Mouse (Mus musculus) heart, embryonic 10.5 days (tissue): ENCODE measurements around the gene Kif18b. TPM values are rescaled to one million over a fixed set of nuclear protein-coding genes. Genes with fewer than 3 reads are reported as not detected.

Source experiments
- DNase-seq: peaks from one replicate; pipeline ENCODE4 v3.0.0-alpha.2; 2017; ENCODE audit warnings: low spot score
- H3K27ac ChIP-seq: fragments of 300-500 bp; sonication (generic); 2 replicates; pipeline ENCODE4 v1.5.1; 2016; ENCODE audit warnings: mild to moderate bottlenecking
- H3K27me3 ChIP-seq: fragments of 300-500 bp; sonication (generic); 2 replicates; pipeline ENCODE4 v1.6.1; 2016; ENCODE audit warnings: mild to moderate bottlenecking; ENCODE audit not compliant: poor library complexity, insufficient read depth, severe bottlenecking
- H3K36me3 ChIP-seq: fragments of 300-500 bp; sonication (generic); 2 replicates; pipeline ENCODE4 v1.6.1; 2016; ENCODE audit warnings: mild to moderate bottlenecking, moderate library complexity
- H3K4me1 ChIP-seq: fragments of 300-500 bp; sonication (generic); 2 replicates; pipeline ENCODE4 v1.6.1; 2016; ENCODE audit warnings: mild to moderate bottlenecking
- H3K4me3 ChIP-seq: fragments of 300-500 bp; sonication (generic); 2 replicates; pipeline ENCODE4 v1.5.1; 2016; ENCODE audit warnings: mild to moderate bottlenecking, moderate library complexity
- H3K9me3 ChIP-seq: fragments of 300-500 bp; sonication (generic); 2 replicates; pipeline ENCODE4 v1.6.1; 2016; ENCODE audit warnings: mild to moderate bottlenecking, moderate library complexity
- WGBS: fragments of 180-500 bp; shearing (Covaris S2); methylation state at CpG from one replicate; pipeline ENCODE4 v1.1.7; 2016; 5-methylcytosine and 5-hydroxymethylcytosine counted together
- polyA plus RNA-seq: library from polyadenylated mRNA; unstranded; fragments of >200 nt; fragmentation: Nextera tagmentation; extraction: Ambion mirVana; gene quantifications from 2 replicates; pipeline ENCODE4 v1.2.1, GENCODE M21; 2016

Gene Kif18b
- polyA plus RNA-seq, 1 experiment from 2014 or later, result 12.1 TPM

- no peak for DNase-seq
- Histone ChIP-seq H3K27me3 (peaks cover 65% of the 10 kb centered on the region), H3K36me3 (no peaks in the 10 kb centered on the region), H3K9me3 (no peaks in the 10 kb centered on the region), H3K4me3 (no peak overlapping the region), H3K4me1 (peaks cover 15% of the 10 kb centered on the region), H3K27ac (no peak overlapping the region)
- 78% methylated on average over 5 of the region's 5 CpGs for WGBS
Observed at GRCm38 (mm10) chr11:102887433-102887832, 37.5 kb downstream of the Kif18b start.

- peak within 1 kb of the TSS; percentile 42 for H3K27ac ChIP-seq
Observed at GRCm38 (mm10) chr11:102884616-102885219, 40.2 kb downstream of the Kif18b start, which contains the start of gene Fam187a. TSS of gene Fam187a (plus strand) at chr11:102885169.

DNA sequence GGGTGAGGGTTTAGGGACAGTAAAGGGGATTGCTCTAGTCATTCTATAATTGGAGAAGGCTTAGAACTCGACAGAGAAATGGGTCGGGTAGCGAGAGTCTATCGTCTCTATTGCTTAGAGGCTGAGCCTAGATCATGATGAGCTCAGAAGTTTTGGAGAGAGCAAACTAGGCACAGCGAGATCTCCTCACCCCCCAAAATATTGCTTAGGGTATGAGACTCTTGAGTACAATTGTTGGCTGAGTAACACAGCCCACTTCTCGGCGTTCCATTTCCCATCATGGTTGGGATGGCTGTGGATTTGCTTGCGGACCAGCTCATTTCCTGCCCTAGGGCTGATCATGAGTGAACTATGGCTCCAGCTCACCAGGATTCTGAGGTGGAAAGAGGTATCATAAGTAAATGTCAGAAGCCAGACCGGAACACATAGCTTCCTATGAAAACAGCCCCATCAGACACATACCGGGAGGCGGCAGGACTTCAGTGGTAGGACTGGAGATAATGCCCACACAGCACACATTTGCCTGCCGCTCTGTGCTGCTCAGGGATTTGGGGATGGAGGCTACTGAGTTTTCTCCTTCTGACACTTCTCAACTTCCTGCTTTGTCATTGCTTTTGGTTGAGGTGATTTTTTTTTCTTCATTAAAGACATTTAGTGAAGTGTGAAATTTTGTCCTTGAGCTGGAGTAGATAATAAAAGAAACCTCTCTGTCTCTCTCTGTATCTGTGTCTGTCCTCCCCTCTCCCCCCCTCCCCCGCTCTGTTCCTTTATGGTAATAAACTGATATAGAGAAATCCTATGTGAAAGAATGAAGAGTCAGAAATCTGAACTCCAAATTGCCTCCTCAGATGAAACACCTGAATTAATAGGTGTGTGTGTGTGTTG, 43.4 kb downstream of the Kif18b start:
- peaks cover 30% of the 10 kb centered on the region for H3K4me1 ChIP-seq
- 16% methylated on average over 13 of the region's 13 CpGs for WGBS
- peak overlapping the region; percentile 86 for H3K4me3 ChIP-seq
- H3K9me3 ChIP-seq, result no peaks in the 10 kb centered on the region
- DNase-seq, result no peak
- peak overlapping the region; percentile 98 for H3K27ac ChIP-seq
- peaks cover 12% of the 10 kb centered on the region for H3K36me3 ChIP-seq
- peaks cover 26% of the 10 kb centered on the region; the same call in 1 of the 2 replicates for H3K27me3 ChIP-seq

More at GRCm38 (mm10) chr11:102884616-102885219, 40.2 kb downstream of the Kif18b start, which contains the start of gene Fam187a:
- Histone ChIP-seq H3K9me3 (no peaks in the 10 kb centered on the region), H3K27me3 (peaks cover 54% of the 10 kb centered on the region), H3K4me3 (no peak within 1 kb of the TSS), H3K36me3 (no peaks in the 10 kb centered on the region), H3K4me1 (peaks cover 23% of the 10 kb centered on the region)
- WGBS, result 58% methylated on average over 10 of the region's 10 CpGs
- no peak for DNase-seq

DNA sequence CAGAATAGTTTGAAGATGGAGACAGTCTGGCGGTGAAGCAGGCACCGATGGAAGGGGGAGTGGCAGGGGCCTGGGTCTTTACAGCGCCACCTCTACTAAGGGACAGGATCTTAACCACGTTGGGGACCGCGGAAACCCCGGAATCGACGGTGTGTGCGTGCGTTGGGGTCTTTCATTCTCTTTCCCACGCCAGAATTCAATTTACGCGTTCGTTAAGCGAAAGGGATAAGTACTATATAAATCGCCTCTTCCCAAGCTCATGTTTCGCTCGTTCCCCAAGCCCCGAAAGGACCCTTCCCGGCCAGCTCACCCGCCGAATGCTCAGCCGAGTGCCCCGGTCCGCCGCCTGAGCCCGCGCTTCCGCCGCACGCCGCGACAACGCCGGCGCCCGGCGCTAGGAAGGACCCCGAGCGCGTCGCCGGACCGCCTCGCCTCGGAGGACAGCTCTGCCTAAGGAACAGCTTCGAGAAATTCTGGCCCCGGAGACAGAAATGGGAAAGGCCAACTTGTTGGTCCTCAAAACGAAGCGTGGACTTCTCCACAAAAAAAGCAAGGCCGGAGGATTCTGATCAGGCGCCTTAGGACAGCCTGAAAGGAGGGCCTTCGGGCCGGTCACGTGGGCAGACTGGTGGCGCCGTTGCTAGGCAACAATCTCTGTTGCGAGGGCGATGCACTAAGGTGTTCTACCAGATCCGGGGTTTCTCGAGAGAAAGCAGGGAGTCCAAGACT, 44.2 kb downstream of the Kif18b start, which contains the start of the genes Eftud2 and Ccdc103:
Gene Eftud2 (minus strand): TSS at position 401 of the 729 bp plus-strand sequence.
Gene Ccdc103 (plus strand): TSS at position 620 of the 729 bp plus-strand sequence.
- Histone ChIP-seq H3K9me3 (no peaks in the 10 kb centered on the region), H3K27ac (peak within 1 kb of the TSS; percentile 98), H3K27me3 (peaks cover 18% of the 10 kb centered on the region; the same call in 1 of the 2 replicates), H3K4me1 (peaks cover 30% of the 10 kb centered on the region), H3K36me3 (peaks cover 20% of the 10 kb centered on the region), H3K4me3 (peak within 1 kb of the TSS; percentile 86)
- under 1% methylated on average over 62 of the region's 62 CpGs for WGBS
- peak; percentile 96 for DNase-seq

DNA sequence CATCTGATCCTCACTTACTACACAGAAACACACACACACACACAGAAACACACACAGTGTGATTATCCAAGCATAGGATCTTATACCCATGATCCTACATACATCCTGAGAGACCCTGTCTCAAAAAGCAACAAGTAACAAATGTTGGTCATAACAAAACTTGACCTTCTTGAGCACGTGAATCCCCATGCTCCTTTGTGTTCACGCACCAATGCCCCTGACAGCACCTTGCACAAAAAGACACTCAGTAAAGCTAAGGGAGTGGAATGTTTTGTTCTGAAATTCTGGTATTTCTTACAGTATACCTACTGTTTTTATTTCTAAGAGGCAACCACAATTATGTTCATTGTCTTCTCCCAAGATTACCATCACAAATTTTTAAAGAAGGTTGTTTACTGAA, 45.4 kb downstream of the Kif18b start:
- 87% methylated on average over 2 of the region's 2 CpGs for WGBS
- H3K27me3 ChIP-seq, result peaks cover 12% of the 10 kb centered on the region; the same call in 1 of the 2 replicates

GRCm38 (mm10) chr11:102874801-102875334, 50.1 kb downstream of the Kif18b start:
- H3K4me1 ChIP-seq, result peaks cover 9% of the 10 kb centered on the region
- whole genome bisulfite sequencing, result 90% methylated on average over 7 of the region's 7 CpGs
- peaks cover 67% of the 10 kb centered on the region for H3K36me3 ChIP-seq
- no peak overlapping the region for H3K4me3 ChIP-seq
- H3K27me3 ChIP-seq, result no peaks in the 10 kb centered on the region
- no peak overlapping the region for H3K27ac ChIP-seq
- H3K9me3 ChIP-seq, result no peaks in the 10 kb centered on the region
- no peak for DNase-seq

More for the DNA sequence above, 45.4 kb downstream of the Kif18b start:
- Histone ChIP-seq H3K4me1 (peaks cover 26% of the 10 kb centered on the region), H3K27ac (no peak overlapping the region), H3K36me3 (peaks cover 32% of the 10 kb centered on the region), H3K9me3 (no peaks in the 10 kb centered on the region), H3K4me3 (peak overlapping the region; percentile 86)
- DNase-seq, result no peak

DNA sequence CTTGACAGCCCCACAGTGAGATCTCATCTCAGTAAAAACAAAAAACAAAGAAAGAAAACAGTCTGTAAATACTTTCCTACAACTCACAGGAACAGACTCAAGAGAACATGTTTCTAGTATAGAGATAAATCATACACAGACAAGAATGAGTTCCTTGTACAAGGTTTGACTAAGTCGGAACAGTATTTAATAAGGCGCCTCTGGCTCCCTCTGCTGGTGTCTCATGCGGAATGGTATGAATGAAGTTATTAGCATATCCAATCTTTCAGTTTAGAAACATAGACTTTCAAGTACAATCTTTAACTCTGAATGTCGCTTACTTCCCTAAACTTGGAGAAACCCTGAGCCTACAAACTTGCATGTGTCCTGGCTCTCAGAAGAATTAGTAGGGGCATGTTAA, 60.7 kb downstream of the Kif18b start:
- H3K36me3 ChIP-seq, result peaks cover 92% of the 10 kb centered on the region
- H3K4me3 ChIP-seq, result no peak overlapping the region
- DNase-seq, result no peak
- 55% methylated on average over 4 of the region's 4 CpGs for WGBS
- H3K9me3 ChIP-seq, result no peaks in the 10 kb centered on the region
- no peak overlapping the region for H3K27ac ChIP-seq
- no peaks in the 10 kb centered on the region for H3K27me3 ChIP-seq
- H3K4me1 ChIP-seq, result no peaks in the 10 kb centered on the region

DNA sequence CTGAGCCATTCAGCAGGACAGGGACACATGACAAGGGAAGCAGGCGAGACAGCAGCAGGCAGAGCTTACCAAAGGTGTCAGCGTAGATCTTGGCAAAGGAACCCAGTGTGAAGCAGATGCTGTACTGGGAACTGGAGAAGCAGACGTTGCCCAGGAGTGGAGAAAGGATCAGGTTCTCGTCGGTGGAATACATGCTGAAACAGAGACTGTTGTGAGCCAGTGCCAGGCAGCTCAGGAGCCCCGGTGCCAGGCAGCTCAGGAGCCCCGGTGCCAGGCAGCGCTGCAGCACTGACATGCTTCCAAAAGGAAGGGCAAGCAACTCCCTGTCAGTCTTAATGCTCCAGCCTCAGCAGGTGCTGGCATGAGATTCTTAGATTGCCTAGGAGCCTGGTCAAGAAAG, 65.0 kb downstream of the Kif18b start:
- Histone ChIP-seq H3K4me1 (no peaks in the 10 kb centered on the region), H3K27ac (no peak overlapping the region), H3K4me3 (no peak overlapping the region), H3K36me3 (peaks cover 96% of the 10 kb centered on the region), H3K9me3 (no peaks in the 10 kb centered on the region), H3K27me3 (no peaks in the 10 kb centered on the region)
- DNase-seq, result no peak
- 94% methylated on average over 8 of the region's 8 CpGs for WGBS

- H3K4me3 ChIP-seq, result no peak overlapping the region
- DNase-seq, result no peak
- no peak overlapping the region for H3K27ac ChIP-seq
- H3K9me3 ChIP-seq, result no peaks in the 10 kb centered on the region
- H3K27me3 ChIP-seq, result no peaks in the 10 kb centered on the region
- 95% methylated on average over 11 of the region's 11 CpGs for WGBS
- peaks cover 98% of the 10 kb centered on the region for H3K36me3 ChIP-seq
- no peaks in the 10 kb centered on the region for H3K4me1 ChIP-seq
Observed at GRCm38 (mm10) chr11:102858951-102859350, 66.0 kb downstream of the Kif18b start.

DNA sequence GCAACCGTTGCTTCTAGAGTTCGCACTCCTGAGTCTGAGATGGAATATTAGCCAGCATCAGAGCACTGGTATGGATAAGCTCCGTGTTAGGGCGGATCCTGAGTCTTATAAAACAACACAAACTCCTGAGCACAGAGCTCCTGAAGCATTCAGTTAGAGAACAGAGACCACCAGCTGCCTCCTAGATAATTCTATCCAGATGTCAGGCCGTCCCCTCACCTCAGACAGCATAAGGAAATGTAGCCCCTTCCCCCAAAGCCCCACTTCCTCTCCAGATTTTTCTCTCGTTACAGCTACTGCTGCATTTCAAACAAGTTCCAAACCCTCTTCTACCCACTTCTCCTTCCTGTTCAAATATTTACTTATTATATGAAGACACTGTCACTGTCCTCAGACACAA, 69.0 kb downstream of the Kif18b start:
- Histone ChIP-seq H3K9me3 (no peaks in the 10 kb centered on the region), H3K4me3 (no peak overlapping the region), H3K27me3 (no peaks in the 10 kb centered on the region), H3K4me1 (no peaks in the 10 kb centered on the region), H3K27ac (no peak overlapping the region), H3K36me3 (peaks cover 98% of the 10 kb centered on the region)
- 87% methylated on average over 6 of the region's 6 CpGs for WGBS
- no peak for DNase-seq
